Mouse (Mus musculus): ENCODE results near the gene Slc9a4. TPM values are rescaled to one million over a fixed set of nuclear protein-coding genes. Genes with fewer than 3 reads are reported as not detected.
"Not testable (repeated sequence)": the region's sequence is repeated elsewhere in the genome, so short reads cannot be mapped to it uniquely, and the experiment has no call there.

The Slc9a4 gene
- polyA plus RNA-seq, 1 experiment from 2014 or later: not detected

DNA sequence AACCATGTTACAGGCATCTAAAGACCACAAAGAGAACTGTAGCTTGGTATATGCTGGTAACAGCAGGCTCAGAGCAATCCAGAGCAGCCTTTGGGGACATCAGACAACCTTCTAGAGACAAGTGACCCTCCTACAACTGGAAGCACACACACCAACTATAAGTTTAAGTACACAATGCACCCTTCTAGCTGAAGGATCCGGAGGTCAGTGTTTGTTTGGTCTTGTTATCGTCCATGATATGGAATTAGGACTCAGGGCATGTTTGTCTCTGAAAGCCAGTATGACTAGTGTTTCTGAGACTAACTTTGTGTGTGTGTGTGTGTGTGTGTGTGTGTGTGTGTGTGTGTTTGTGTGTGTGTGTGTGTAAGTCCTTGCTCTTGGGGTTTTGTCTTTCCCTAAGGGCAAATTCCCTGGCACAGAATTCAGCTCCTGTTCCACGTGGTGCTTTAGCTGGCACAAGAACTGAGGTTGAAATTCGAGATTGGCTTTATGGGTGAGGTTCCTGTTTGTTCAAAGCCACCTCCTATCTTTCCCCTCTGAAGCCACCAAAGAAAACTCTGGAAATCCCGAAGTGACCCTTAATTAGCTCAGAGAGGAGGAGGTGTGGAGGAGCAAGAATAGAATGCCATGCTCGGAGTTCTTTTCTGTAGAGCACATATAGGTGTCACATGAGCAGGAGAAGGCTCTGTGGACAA lies 71.1 kb downstream of the Slc9a4 start:
- peaks cover 37% of the 10 kb centered on the region for H3K27me3 ChIP-seq
- TF ChIP-seq CTCF (IDR thresholded peaks at IDR 0.05): no peak
- DNase-seq (ENCODE audit: low read depth, low spot score) (peak; percentile 22), ATAC-seq (no peak)
- CTCF ChIA-PET: interaction anchor here (1.2 kb wide), 1 partner anchor 10 kb away, joined by 3 read pairs; no protein-coding TSS in a partner anchor
- in situ Hi-C loops (cut with MboI; ENCODE audit: low pct_unique_long_range_greater_than_20kb): loop anchor here (5.0 to 10.0 kb wide), 2 partner anchors 69 to 546 kb away; partner anchors contain the start of gene Slc9a4
- POLR2A ChIA-PET: no interaction called here

DNA sequence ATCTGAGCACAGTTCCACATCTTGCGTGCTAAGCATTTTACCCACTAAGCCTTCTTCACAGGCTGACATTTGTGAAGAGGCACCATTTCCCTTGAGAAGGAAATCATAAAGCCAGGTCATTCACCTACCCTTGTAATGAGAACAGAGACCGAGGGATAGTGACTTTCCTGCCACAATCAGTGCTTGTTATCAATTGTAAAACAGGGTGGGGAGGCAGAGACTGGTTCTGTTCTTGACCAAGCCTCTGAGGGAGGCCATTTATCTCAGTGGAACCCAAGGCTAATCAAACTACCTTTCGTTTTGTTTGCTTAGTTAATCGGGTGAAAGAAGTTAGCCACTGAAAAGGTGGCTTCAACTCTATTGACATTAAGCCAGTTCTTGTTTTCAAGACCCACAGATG lies 77.2 kb downstream of the Slc9a4 start:
- CTCF ChIA-PET: interaction anchor here (1.4 kb wide), 2 partner anchors 18 to 38 kb away, joined by 3 to 4 read pairs; no protein-coding TSS in a partner anchor
- no peak for TF ChIP-seq CTCF (IDR thresholded peaks at IDR 0.05)
- DNase-seq (ENCODE audit: low read depth, low spot score): no peak
- H3K27me3 ChIP-seq: peaks cover 17% of the 10 kb centered on the region
- no peak for ATAC-seq
- POLR2A ChIA-PET: interaction anchor here (0.8 kb wide), 1 partner anchor 107 kb away, joined by 3 read pairs; no protein-coding TSS in a partner anchor
- in situ Hi-C loops (cut with MboI; ENCODE audit: low pct_unique_long_range_greater_than_20kb): loop anchor here (10.0 kb wide), 1 partner anchor 552 kb away; no protein-coding TSS in a partner anchor

GRCm38 (mm10) chr1:40657978-40658496 lies 78.2 kb downstream of the Slc9a4 start:
- ChIA-PET POLR2A (interaction anchor here (0.8 kb wide), 1 partner anchor 106 kb away, joined by 3 read pairs; no protein-coding TSS in a partner anchor), CTCF (interaction anchor here (0.6 to 1.4 kb wide), 12 partner anchors 10 to 91 kb away, joined by 3 to 4 read pairs (median 3); partner anchors contain the start of gene Slc9a4)
- in situ Hi-C loops (cut with MboI; ENCODE audit: low pct_unique_long_range_greater_than_20kb): loop anchor here (10.0 kb wide), 1 partner anchor 553 kb away; no protein-coding TSS in a partner anchor
- no peak for DNase-seq (ENCODE audit: low read depth, low spot score)
- peak; percentile 75 for TF ChIP-seq CTCF (IDR thresholded peaks at IDR 0.05)
- peaks cover 15% of the 10 kb centered on the region for H3K27me3 ChIP-seq
- ATAC-seq: no peak

DNA sequence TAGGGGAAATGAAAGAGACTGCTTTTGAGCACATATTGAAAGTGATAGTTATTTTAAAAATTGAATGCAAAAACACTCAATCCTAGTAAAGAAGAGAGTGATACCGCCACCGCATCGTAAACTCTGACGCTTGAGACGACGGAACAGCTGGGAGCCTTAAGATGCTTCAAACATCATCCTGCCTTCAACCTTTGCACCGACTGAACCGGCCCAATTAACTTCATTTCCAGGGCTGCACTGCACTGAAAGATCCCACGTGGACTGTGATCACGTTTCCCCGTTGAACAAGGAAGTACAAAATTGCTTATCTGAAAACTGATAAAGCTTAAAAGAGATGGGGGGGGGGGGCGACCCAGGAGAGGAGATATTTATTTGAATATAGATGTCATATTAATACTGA lies 79.1 kb downstream of the Slc9a4 start:
- TF ChIP-seq CTCF (IDR thresholded peaks at IDR 0.05): no peak
- peaks cover 12% of the 10 kb centered on the region for H3K27me3 ChIP-seq
- ChIA-PET CTCF (interaction anchor here (1.0 to 1.3 kb wide), 3 partner anchors 11 to 79 kb away, joined by 3 to 4 read pairs (median 4); partner anchors contain the start of gene Slc9a4), POLR2A (no interaction called here)
- in situ Hi-C loops (cut with MboI; ENCODE audit: low pct_unique_long_range_greater_than_20kb): loop anchor here (10.0 kb wide), 1 partner anchor 554 kb away; no protein-coding TSS in a partner anchor
- ATAC-seq: no peak
- DNase-seq (ENCODE audit: low read depth, low spot score): no peak

DNA sequence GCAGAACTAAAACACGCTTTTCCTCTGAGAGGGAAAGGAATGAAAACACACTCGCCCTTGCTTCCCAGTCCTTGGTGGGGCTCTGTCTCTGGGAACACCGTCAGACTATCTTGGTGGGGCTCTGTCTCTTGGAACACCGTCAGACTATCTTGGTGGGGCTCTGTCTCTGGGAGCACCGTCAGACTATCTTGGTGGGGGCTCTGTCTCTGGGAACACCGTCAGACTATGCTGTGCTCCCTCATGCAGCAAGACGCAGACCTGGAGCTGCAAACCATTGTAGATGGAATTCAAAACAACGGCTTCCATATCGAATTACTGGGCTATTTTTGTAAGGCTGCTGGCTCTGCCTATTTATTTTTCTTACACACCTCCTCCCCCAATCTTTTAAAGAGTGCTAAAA lies 79.6 kb downstream of the Slc9a4 start:
- POLR2A ChIA-PET: no interaction called here
- CTCF ChIA-PET: interaction anchor here (1.3 kb wide), 1 partner anchor 25 kb away, joined by 3 read pairs; no protein-coding TSS in a partner anchor
- peaks cover 12% of the 10 kb centered on the region for H3K27me3 ChIP-seq
- ATAC-seq (no peak), DNase-seq (ENCODE audit: low read depth, low spot score) (no peak)
- TF ChIP-seq CTCF (IDR thresholded peaks at IDR 0.05): no peak
- in situ Hi-C loops (cut with MboI; ENCODE audit: low pct_unique_long_range_greater_than_20kb): loop anchor here (10.0 kb wide), 1 partner anchor 555 kb away; no protein-coding TSS in a partner anchor

- no peak for ATAC-seq
- ChIA-PET POLR2A (no interaction called here), CTCF (no interaction called here)
- DNase-seq (ENCODE audit: low read depth, low spot score): no peak
- in situ Hi-C loops (cut with MboI; ENCODE audit: low pct_unique_long_range_greater_than_20kb): no loop called here
- H3K27me3 ChIP-seq: peaks cover 9% of the 10 kb centered on the region
- no peak for TF ChIP-seq CTCF (IDR thresholded peaks at IDR 0.05)
Observed at GRCm38 (mm10) chr1:40660838-40661237, 81.0 kb downstream of the Slc9a4 start.

DNA sequence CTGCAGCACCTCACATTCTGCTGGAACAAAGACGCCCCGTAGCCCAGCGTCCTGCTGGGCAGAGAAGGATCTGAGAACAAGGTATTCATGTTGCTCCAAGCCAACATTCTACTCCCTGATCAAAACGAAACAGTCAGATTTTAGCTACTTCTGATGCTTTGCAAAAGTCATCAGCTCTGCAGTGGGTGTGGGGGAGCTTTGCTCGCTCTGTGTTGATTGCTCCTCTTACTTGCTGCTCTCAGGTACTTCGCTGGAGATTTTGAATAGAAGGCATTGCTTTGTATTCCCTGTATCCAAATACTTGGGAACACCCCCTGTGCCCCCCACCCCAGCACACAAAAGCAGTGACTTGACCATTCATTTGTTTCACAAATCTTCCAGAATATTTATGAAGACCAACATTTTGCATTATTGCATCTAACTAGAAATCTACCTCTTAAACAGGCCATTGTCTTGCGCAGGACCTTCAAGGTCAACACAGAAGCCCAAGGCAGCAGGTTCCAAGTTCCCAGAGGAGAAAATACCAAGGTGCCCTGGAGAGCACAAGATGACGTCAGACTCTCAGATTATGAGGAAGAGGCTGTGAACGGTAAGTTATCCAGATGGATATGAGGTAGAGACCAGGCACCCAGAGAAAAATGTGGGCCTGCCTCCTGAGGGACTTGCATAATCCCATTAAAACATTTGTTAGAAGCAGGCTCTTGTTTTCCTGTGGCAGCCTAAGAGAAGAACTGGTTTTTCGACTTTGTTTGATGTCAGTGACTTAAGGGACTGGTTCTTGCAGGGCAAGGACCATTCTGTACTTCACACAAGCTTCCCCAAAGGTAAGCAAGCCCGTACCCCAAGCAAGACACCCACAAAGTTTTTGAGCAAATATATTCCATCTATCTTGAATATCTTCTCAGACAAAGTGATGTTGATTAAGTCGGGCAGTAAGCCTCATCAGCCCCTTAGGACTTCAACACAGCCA lies 85.8 kb downstream of the Slc9a4 start:
- CTCF ChIA-PET: no interaction called here
- POLR2A ChIA-PET: no interaction called here
- DNase-seq (ENCODE audit: low read depth, low spot score) (no peak), ATAC-seq (no peak)
- TF ChIP-seq CTCF (IDR thresholded peaks at IDR 0.05): no peak
- peaks cover 9% of the 10 kb centered on the region for H3K27me3 ChIP-seq
- in situ Hi-C loops (cut with MboI; ENCODE audit: low pct_unique_long_range_greater_than_20kb): no loop called here

DNA sequence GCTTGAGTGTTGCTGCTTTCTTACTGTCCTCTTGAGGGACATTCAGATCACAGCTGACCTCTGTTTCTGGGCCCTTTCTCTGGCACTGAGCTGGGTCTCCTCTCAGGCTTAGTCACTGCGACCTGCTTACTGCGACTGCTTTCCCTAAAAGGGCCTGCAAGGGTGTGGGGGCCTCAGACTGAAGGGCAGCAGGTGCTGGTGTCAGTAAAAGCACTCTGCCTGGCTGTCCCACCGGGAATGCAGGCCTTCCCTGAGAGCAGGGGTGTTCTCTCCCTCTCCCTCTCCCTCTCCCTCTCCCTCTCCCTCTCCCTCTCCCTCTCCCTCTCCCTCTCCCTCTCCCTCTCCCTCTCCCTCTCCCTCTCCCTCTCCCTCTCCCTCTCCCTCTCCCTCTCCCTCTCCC lies 87.6 kb downstream of the Slc9a4 start:
- ATAC-seq; in situ Hi-C loops (cut with MboI; ENCODE audit: low pct_unique_long_range_greater_than_20kb); DNase-seq (ENCODE audit: low read depth, low spot score); CTCF ChIA-PET; POLR2A ChIA-PET; H3K27me3 ChIP-seq: not testable (repeated sequence)

DNA sequence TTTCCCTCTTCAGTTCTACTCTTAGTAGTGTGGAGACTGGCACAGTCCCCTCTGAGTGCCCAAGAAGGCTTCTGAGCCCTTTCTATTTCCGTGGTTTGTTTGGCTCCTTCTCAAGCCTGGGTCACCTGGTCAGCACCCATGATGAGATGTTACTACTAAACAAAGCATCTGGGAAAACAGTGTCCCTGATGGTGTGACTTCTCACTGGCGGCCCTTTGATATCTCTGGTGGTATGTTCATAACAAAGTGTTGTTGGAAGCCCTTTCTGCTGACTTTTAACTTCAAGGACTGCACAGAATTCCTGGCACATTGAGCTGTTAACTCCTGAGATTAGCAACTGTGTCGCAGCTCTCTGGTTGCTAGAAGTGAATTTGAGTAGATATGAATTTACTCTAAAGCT lies 90.1 kb downstream of the Slc9a4 start:
- ChIA-PET CTCF (no interaction called here), POLR2A (no interaction called here)
- ATAC-seq: no peak
- DNase-seq (ENCODE audit: low read depth, low spot score): no peak
- H3K27me3 ChIP-seq: peaks cover 14% of the 10 kb centered on the region
- TF ChIP-seq CTCF (IDR thresholded peaks at IDR 0.05): no peak
- in situ Hi-C loops (cut with MboI; ENCODE audit: low pct_unique_long_range_greater_than_20kb): no loop called here

DNA sequence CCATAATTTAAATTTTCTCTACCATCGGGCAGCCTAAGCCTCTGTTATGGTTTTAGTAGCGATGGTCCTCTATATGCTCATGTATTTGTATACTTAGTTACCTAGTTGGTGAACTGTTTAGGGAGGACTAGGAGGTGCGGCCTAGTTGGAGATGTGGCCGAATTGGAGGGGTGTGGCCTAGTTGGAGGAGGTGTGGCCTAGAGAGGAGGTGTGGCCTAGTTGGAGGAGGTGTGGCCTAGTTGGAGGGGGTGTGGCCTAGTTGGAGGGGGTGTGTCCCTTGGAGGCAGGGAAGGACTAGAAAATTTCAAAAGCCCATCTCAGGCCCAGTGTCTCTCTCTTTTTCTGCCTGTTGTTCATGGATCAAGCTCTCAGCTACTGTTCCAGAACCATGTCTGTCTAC lies 91.6 kb downstream of the Slc9a4 start:
- peaks cover 19% of the 10 kb centered on the region for H3K27me3 ChIP-seq
- DNase-seq (ENCODE audit: low read depth, low spot score): no peak
- CTCF ChIA-PET: no interaction called here
- POLR2A ChIA-PET: no interaction called here
- no peak for ATAC-seq
- in situ Hi-C loops (cut with MboI; ENCODE audit: low pct_unique_long_range_greater_than_20kb): no loop called here
- TF ChIP-seq CTCF (IDR thresholded peaks at IDR 0.05): no peak
